Mouse (Mus musculus): ENCODE measurements around the gene Mrps6. TPM values are rescaled to one million over a fixed set of nuclear protein-coding genes. Genes with fewer than 3 reads are reported as not detected.

Mrps6 gene
- polyA plus RNA-seq, 1 experiment: 64.2 TPM

DNA sequence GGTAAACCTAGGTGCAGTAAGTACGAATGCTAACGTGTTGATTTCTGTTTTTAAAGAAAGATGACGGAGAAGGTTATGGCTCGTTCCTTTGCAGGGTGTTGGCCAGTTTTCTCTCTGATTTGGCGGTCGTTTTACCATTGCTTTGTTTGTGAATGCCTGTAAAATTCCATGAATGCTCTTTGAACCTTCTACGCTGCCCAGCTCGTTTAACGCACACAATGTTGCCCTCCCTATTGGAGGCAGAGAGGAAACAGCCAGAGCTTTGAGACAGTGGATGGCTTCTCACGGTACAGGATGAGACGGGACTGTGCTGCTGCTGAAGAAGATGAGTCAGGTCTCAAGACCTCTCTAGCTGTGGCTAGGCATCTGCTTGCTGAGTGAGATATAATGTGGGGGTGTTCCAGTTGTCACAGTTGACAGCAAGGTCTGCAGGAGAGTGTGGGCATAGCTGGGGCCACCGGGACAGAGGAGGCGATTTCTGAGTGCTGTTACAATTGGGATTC lies 61.0 kb downstream of the Mrps6 start:
- TF ChIP-seq POLR2A (IDR thresholded peaks at IDR 0.05; ENCODE audit: insufficient read depth, low read length) (no peak), EP300 (IDR thresholded peaks at IDR 0.05; ENCODE audit: insufficient read depth, low read depth, low read length) (no peak), CTCF (IDR thresholded peaks at IDR 0.05; ENCODE audit: low read depth, low read length) (no peak)
- Histone ChIP-seq H3K9me3 (replicated peaks; ENCODE audit: control insufficient read depth, insufficient read depth, low read length, poor library complexity, severe bottlenecking) (no peaks in the 10 kb centered on the region), H3K9ac (ENCODE audit: low read depth, poor library complexity, severe bottlenecking) (no peak overlapping the region)

DNA sequence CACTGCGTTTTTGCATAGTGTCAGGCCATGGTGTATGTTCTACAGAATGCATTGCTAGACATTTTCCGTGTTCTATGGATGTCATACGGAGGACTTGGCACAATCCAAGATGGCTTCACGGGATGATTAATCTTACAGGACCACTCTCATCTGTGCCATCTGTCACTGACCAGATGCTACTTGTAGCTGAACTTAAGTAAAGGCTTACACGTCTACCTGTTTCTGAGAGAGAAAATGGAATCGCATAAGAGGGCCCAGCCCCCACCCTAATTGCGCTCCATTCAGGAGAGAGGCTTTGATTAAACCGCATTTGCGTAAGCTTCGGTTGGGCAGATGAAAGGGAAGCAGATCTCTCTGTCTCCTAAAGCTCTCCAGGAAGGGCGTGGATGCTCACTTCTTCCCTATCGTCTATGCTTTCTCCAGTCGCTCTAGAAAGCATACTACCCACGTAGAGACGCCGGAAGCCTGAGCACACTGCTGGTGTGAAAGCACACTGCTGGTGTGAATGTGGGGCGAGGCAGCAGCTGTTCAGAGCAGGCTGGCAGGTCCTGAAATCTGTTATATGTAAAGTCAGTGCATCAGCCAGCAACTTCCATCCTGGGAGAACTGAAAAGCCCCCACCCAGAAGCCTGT lies 62.9 kb downstream of the Mrps6 start:
- H3K4me3 ChIP-seq (ENCODE audit: low read depth, low read length): no peak overlapping the region
- no peaks in the 10 kb centered on the region for H3K27me3 ChIP-seq (ENCODE audit: control insufficient read depth, insufficient read depth, low read length, poor library complexity, severe bottlenecking)
- TF ChIP-seq EP300 (IDR thresholded peaks at IDR 0.05; ENCODE audit: insufficient read depth, low read depth, low read length) (no peak), POLR2A (IDR thresholded peaks at IDR 0.05; ENCODE audit: insufficient read depth, low read length) (no peak), CTCF (IDR thresholded peaks at IDR 0.05; ENCODE audit: low read depth, low read length) (no peak)
- H3K36me3 ChIP-seq (ENCODE audit: control insufficient read depth, insufficient read depth, low read length, poor library complexity, severe bottlenecking): no peaks in the 10 kb centered on the region
- peaks cover 4% of the 10 kb centered on the region for H3K4me1 ChIP-seq (ENCODE audit: control insufficient read depth, insufficient read depth, low read length)
- no peaks in the 10 kb centered on the region for H3K9me3 ChIP-seq (replicated peaks; ENCODE audit: control insufficient read depth, insufficient read depth, low read length, poor library complexity, severe bottlenecking)
- no peak overlapping the region for H3K27ac ChIP-seq (ENCODE audit: insufficient read depth, low read length)
- no peak overlapping the region for H3K9ac ChIP-seq (ENCODE audit: low read depth, poor library complexity, severe bottlenecking)

More for the DNA sequence above, 61.0 kb downstream of the Mrps6 start:
- Histone ChIP-seq H3K27me3 (ENCODE audit: control insufficient read depth, insufficient read depth, low read length, poor library complexity, severe bottlenecking) (no peaks in the 10 kb centered on the region), H3K4me3 (ENCODE audit: low read depth, low read length) (no peak overlapping the region), H3K36me3 (ENCODE audit: control insufficient read depth, insufficient read depth, low read length, poor library complexity, severe bottlenecking) (no peaks in the 10 kb centered on the region), H3K27ac (ENCODE audit: insufficient read depth, low read length) (no peak overlapping the region), H3K4me1 (ENCODE audit: control insufficient read depth, insufficient read depth, low read length) (peaks cover 4% of the 10 kb centered on the region)

DNA sequence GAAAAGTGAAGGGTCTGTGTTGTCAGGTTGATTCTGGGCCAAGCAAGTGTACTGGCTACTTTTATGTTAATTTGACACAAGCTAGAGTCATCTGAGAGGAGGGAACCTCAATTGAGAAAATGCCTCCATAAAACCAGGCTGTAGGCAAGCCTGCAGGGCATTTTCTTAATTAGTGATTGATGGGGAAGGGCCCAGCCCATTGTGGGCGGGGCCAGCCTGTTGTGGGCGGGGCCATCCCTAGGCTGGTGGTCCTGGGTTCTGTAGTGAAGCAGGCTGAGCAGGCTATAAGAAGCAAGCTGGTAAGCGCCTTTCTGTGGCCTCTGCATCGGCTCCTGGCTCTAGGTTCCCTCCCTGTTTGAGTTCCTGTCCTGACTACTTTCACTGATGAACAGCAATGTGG lies 69.2 kb downstream of the Mrps6 start:
- TF ChIP-seq POLR2A (IDR thresholded peaks at IDR 0.05; ENCODE audit: insufficient read depth, low read length): no peak
- TF ChIP-seq CTCF (IDR thresholded peaks at IDR 0.05; ENCODE audit: low read depth, low read length): no peak
- TF ChIP-seq EP300 (IDR thresholded peaks at IDR 0.05; ENCODE audit: insufficient read depth, low read depth, low read length): no peak
- no peak overlapping the region for H3K27ac ChIP-seq (ENCODE audit: insufficient read depth, low read length)
- H3K4me3 ChIP-seq (ENCODE audit: low read depth, low read length): no peak overlapping the region
- no peaks in the 10 kb centered on the region for H3K4me1 ChIP-seq (ENCODE audit: control insufficient read depth, insufficient read depth, low read length)
- no peaks in the 10 kb centered on the region for H3K36me3 ChIP-seq (ENCODE audit: control insufficient read depth, insufficient read depth, low read length, poor library complexity, severe bottlenecking)
- no peak overlapping the region for H3K9ac ChIP-seq (ENCODE audit: low read depth, poor library complexity, severe bottlenecking)
- H3K27me3 ChIP-seq (ENCODE audit: control insufficient read depth, insufficient read depth, low read length, poor library complexity, severe bottlenecking): no peaks in the 10 kb centered on the region
- no peaks in the 10 kb centered on the region for H3K9me3 ChIP-seq (replicated peaks; ENCODE audit: control insufficient read depth, insufficient read depth, low read length, poor library complexity, severe bottlenecking)

DNA sequence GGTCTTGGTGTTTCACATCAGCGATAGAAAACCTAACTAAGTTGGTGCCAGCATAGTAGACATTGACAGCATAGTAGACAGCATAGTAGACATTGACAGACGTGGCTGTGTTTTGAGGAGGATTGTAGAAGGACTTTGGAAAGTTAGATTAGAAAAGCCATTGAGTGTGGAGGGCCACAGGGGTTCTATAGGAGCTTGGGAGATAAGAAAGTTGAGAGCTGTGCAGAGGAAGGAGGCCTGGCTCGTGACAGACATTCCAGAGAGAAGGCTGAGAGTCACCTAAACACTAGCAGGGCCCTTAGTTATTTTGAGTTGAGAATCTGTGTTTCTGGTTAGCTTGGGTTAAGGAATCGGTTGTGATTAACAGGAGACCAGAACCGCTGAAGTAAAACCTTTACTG lies 69.6 kb downstream of the Mrps6 start:
- TF ChIP-seq EP300 (IDR thresholded peaks at IDR 0.05; ENCODE audit: insufficient read depth, low read depth, low read length) (no peak), CTCF (IDR thresholded peaks at IDR 0.05; ENCODE audit: low read depth, low read length) (no peak), POLR2A (IDR thresholded peaks at IDR 0.05; ENCODE audit: insufficient read depth, low read length) (no peak)
- Histone ChIP-seq H3K27me3 (ENCODE audit: control insufficient read depth, insufficient read depth, low read length, poor library complexity, severe bottlenecking) (no peaks in the 10 kb centered on the region), H3K4me3 (ENCODE audit: low read depth, low read length) (no peak overlapping the region), H3K9me3 (replicated peaks; ENCODE audit: control insufficient read depth, insufficient read depth, low read length, poor library complexity, severe bottlenecking) (no peaks in the 10 kb centered on the region), H3K27ac (ENCODE audit: insufficient read depth, low read length) (no peak overlapping the region), H3K4me1 (ENCODE audit: control insufficient read depth, insufficient read depth, low read length) (no peaks in the 10 kb centered on the region), H3K9ac (ENCODE audit: low read depth, poor library complexity, severe bottlenecking) (no peak overlapping the region), H3K36me3 (ENCODE audit: control insufficient read depth, insufficient read depth, low read length, poor library complexity, severe bottlenecking) (no peaks in the 10 kb centered on the region)

DNA sequence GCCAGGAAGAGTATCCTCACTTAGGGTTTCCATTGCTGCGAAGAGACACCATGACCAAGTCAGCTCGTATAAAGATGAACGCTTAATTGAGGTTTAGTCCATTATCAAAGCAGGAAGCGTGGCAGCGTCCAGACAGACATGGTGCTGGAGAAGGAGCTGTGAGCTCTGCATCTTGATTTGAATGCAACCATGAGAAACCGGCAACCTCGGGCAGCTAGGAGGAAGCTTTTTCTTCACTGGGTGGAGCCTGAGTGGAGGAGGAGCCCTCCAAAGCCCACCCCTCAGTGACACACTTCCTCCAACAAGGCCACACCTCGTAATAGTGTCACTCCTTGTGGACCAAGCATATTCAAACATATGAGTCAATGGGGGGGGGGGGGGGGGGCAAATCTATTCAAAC lies 71.8 kb downstream of the Mrps6 start:
- Histone ChIP-seq H3K27me3 (ENCODE audit: control insufficient read depth, insufficient read depth, low read length, poor library complexity, severe bottlenecking) (no peaks in the 10 kb centered on the region), H3K4me1 (ENCODE audit: control insufficient read depth, insufficient read depth, low read length) (no peaks in the 10 kb centered on the region), H3K9me3 (replicated peaks; ENCODE audit: control insufficient read depth, insufficient read depth, low read length, poor library complexity, severe bottlenecking) (no peaks in the 10 kb centered on the region), H3K4me3 (ENCODE audit: low read depth, low read length) (no peak overlapping the region), H3K36me3 (ENCODE audit: control insufficient read depth, insufficient read depth, low read length, poor library complexity, severe bottlenecking) (no peaks in the 10 kb centered on the region), H3K9ac (ENCODE audit: low read depth, poor library complexity, severe bottlenecking) (no peak overlapping the region), H3K27ac (ENCODE audit: insufficient read depth, low read length) (no peak overlapping the region)
- TF ChIP-seq EP300 (IDR thresholded peaks at IDR 0.05; ENCODE audit: insufficient read depth, low read depth, low read length) (no peak), POLR2A (IDR thresholded peaks at IDR 0.05; ENCODE audit: insufficient read depth, low read length) (no peak), CTCF (IDR thresholded peaks at IDR 0.05; ENCODE audit: low read depth, low read length) (no peak)

DNA sequence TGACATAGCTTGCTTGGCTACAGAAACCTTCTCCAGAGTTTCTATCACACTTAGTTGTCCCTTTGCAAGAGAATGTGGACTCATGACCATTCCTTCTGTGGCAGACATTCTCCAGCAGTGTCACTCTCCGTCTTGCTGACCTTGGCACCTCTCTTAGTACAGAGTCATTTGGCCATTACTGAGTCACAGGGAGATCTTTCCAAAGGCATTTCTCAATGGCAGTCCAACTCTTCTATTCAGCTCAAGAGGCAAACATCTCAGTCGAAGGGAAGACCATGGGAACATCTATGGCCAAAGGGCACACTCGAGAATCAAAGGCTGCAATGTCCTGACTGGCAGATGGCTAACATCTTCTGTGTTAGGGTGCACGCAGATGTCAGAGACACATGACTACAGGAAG lies 74.4 kb downstream of the Mrps6 start:
- no peak for TF ChIP-seq EP300 (IDR thresholded peaks at IDR 0.05; ENCODE audit: insufficient read depth, low read depth, low read length)
- no peak for TF ChIP-seq CTCF (IDR thresholded peaks at IDR 0.05; ENCODE audit: low read depth, low read length)
- no peak for TF ChIP-seq POLR2A (IDR thresholded peaks at IDR 0.05; ENCODE audit: insufficient read depth, low read length)
- Histone ChIP-seq H3K27me3 (ENCODE audit: control insufficient read depth, insufficient read depth, low read length, poor library complexity, severe bottlenecking) (no peaks in the 10 kb centered on the region), H3K9ac (ENCODE audit: low read depth, poor library complexity, severe bottlenecking) (no peak overlapping the region), H3K27ac (ENCODE audit: insufficient read depth, low read length) (no peak overlapping the region), H3K4me1 (ENCODE audit: control insufficient read depth, insufficient read depth, low read length) (no peaks in the 10 kb centered on the region), H3K9me3 (replicated peaks; ENCODE audit: control insufficient read depth, insufficient read depth, low read length, poor library complexity, severe bottlenecking) (no peaks in the 10 kb centered on the region), H3K36me3 (ENCODE audit: control insufficient read depth, insufficient read depth, low read length, poor library complexity, severe bottlenecking) (no peaks in the 10 kb centered on the region), H3K4me3 (ENCODE audit: low read depth, low read length) (no peak overlapping the region)
